Mouse (Mus musculus): ENCODE results near the gene Nin.

GRCm38 (mm10) chr12:70026233-70026632 is 87.3 kb downstream of the Nin start:
- TF ChIP-seq CHD2 (IDR thresholded peaks at IDR 0.05; ENCODE audit: low read depth, low read length) (no peak), ZNF384 (IDR thresholded peaks at IDR 0.05; ENCODE audit: low read depth, low read length) (no peak), ZC3H11A (IDR thresholded peaks at IDR 0.05; ENCODE audit: borderline replicate concordance, low read depth, low read length) (no peak), MAFK (IDR thresholded peaks at IDR 0.05; ENCODE audit: insufficient read depth, low read depth, low read length) (no peak), HCFC1 (IDR thresholded peaks at IDR 0.05; ENCODE audit: borderline replicate concordance, insufficient read depth, low read length) (no peak)
